Mouse (Mus musculus): ENCODE measurements at regions not wholly inside any gene's neighbourhood (a gene's known extent, or its start where the extent isn't known, plus 50 kb on each side); places are given as distances from the start of the nearest gene placed in this dataset.
A peak's percentile ranks its signal among the peaks of the same experiment; 100 is the strongest.

DNA sequence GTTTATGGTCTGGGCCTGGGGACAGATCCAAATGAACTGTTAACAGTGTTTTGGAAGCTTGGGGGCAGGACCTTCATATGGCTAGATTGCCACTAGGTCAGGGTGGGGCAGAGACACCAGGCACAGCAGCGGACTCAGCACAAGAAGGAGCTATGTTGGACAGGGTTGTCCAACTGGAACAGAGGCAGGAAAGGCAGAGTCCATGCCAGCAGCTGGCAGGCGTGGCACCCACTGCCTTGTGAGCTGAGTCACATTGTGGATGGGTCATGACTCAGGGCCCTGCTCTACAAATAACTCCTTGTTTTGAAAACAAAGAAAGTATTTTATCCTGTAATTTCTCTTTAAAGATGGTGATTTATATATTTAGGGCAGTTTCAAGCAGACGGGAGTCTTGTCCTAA is 115.6 kb upstream of the Aldh1b1 start:
- no peaks in the 10 kb centered on the region for H3K27me3 ChIP-seq (ENCODE audit: control insufficient read depth, insufficient read depth, low read length, poor library complexity, severe bottlenecking)
- DNase-seq (ENCODE audit: low read depth, low spot score), result no peak

DNA sequence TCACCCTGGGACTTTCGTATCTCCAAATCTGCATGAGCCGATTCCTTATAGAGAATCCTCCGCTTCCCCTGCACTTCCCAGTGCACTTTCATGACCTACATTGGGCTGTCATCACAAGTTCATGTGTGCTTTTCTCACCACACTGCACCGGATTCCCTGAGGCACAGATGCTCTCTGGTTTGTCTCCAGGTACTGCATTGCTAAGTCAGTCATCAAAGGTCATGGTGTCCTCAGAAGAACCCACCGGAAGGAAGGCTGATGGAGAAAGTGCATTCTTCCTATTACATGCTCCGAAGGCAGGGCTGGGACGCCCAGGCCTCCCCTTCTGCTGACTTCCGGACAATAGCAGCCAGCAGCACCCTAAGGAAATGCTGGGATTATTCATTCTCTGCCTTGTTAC is 116.1 kb upstream of the Aldh1b1 start:
- H3K36me3 ChIP-seq (ENCODE audit: control insufficient read depth, insufficient read depth, low read length, poor library complexity, severe bottlenecking), result no peaks in the 10 kb centered on the region
- no peaks in the 10 kb centered on the region for H3K27me3 ChIP-seq (ENCODE audit: control insufficient read depth, insufficient read depth, low read length, poor library complexity, severe bottlenecking)
- DNase-seq (ENCODE audit: low read depth, low spot score), result no peak

More for the DNA sequence above, 115.6 kb upstream of the Aldh1b1 start:
- H3K36me3 ChIP-seq (ENCODE audit: control insufficient read depth, insufficient read depth, low read length, poor library complexity, severe bottlenecking), result no peaks in the 10 kb centered on the region

DNA sequence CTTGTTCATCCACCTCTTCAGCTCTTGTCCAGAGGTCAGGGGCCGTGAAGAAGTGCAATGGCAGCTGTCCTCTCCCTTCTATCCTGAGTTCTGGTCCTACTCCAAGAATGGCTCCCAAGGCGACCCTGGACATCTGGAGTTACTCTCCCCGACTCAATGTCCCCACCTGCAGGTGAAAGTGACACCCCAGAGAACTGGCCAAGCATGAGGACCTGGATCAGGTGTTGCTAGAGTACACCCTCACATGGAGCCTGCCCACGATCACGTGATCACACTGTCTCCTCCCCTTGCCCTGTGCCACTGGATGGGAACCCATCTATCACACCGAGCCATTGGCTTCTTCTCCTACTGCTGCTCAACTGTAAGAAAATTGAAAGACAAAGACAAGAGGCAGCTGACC is 122.7 kb upstream of the Aldh1b1 start:
- no peak for DNase-seq (ENCODE audit: low read depth, low spot score)
- H3K36me3 ChIP-seq (ENCODE audit: control insufficient read depth, insufficient read depth, low read length, poor library complexity, severe bottlenecking), result no peaks in the 10 kb centered on the region
- no peaks in the 10 kb centered on the region for H3K27me3 ChIP-seq (ENCODE audit: control insufficient read depth, insufficient read depth, low read length, poor library complexity, severe bottlenecking)

DNA sequence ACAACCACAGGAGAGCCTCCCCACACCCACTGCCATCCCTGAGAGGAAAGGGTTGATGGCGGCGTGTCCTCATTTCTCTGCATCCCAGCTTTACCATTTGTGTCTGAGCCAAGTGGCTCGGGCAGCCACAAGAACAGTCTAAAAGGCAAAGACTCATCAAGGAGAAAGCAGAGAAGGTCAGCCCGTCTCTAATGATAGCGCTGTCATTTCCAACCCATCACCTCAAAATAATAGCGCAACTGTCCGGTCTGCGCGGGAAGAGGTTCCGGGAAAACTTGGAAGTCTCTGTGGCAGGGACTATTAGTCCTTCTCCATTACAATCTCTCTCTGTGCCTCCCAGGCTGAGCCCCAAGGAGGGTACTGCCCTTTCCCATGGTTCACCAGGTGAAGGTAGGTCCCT is 124.5 kb upstream of the Aldh1b1 start:
- no peaks in the 10 kb centered on the region for H3K27me3 ChIP-seq (ENCODE audit: control insufficient read depth, insufficient read depth, low read length, poor library complexity, severe bottlenecking)
- H3K36me3 ChIP-seq (ENCODE audit: control insufficient read depth, insufficient read depth, low read length, poor library complexity, severe bottlenecking), result no peaks in the 10 kb centered on the region
- DNase-seq (ENCODE audit: low read depth, low spot score), result no peak

DNA sequence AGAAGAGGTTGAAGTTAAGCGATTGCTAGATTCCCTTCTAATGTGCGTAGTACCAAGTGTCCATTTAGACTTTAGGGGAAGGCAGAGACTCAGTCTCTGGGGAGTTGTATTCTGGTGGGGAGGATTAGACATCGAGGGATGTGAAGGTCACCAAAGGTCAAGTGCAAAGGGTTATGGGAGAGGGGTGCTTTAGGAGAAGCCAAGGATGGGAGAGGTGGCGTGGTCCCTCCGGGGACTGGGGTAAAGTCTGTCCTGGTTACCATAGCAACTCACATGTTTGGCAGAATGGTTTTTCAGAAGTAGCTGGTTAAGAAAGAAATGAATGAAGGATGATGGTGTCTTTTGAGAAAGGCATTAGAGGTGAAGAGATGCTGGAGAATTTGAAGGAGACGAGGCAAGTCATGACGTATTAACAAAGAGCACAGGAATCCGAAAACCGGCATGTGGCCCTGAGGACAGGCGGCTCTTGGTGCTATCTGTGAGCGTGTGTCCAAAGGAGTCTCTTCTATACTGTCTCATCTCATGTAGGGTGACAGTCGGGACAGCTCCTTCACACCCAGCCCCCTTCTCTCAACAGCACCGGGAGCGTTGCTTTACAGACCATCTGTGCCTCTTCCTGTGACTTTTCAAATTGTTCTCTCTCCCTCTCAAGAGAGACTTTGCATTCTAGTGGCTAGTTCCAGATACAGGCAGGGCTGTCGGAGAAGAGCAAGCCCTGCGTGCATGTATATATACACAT is 125.6 kb upstream of the Aldh1b1 start:
- Histone ChIP-seq H3K27me3 (ENCODE audit: control insufficient read depth, insufficient read depth, low read length, poor library complexity, severe bottlenecking) (no peaks in the 10 kb centered on the region), H3K36me3 (ENCODE audit: control insufficient read depth, insufficient read depth, low read length, poor library complexity, severe bottlenecking) (no peaks in the 10 kb centered on the region)
- no peak for DNase-seq (ENCODE audit: low read depth, low spot score)

DNA sequence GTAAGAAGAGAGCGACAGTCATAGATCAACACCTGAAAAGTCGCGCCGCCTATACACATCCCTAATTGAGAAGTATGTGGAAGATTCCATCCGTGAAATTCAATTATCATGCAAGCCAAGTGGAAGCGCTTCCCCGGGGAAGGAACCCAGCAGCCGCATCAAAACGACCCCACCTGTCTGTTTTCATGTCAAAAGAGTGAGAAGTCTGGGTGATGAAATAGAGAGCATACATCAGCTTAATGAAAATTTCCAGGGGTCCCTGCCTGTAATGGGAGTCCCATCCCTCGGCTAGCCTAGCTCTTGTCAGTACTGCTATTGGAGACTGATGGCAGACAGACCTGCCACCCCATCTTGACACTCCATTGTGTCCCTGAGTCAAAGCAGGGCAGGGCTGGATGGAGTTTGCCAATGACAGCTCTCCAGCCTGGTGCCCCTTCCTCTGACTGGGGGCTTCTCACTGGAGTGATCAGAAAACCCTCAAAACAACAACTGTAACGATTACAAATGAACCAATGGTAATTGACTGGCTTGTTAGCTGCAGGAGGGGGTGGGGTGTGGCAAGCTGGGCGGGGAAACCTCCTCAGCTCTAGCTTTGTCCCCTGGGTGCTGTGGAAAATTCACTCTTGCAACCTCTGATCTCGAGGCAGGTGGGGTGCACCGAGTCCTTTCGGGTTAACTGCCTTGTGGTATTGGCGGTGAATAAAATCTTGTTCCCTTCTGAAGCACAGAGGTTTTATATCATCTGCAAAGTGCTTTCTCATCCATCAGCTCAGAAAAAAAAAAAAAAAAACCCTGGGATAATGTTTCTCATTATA is 126.4 kb upstream of the Aldh1b1 start:
- Histone ChIP-seq H3K36me3 (ENCODE audit: control insufficient read depth, insufficient read depth, low read length, poor library complexity, severe bottlenecking) (no peaks in the 10 kb centered on the region), H3K27me3 (ENCODE audit: control insufficient read depth, insufficient read depth, low read length, poor library complexity, severe bottlenecking) (no peaks in the 10 kb centered on the region)
- no peak for DNase-seq (ENCODE audit: low read depth, low spot score)

DNA sequence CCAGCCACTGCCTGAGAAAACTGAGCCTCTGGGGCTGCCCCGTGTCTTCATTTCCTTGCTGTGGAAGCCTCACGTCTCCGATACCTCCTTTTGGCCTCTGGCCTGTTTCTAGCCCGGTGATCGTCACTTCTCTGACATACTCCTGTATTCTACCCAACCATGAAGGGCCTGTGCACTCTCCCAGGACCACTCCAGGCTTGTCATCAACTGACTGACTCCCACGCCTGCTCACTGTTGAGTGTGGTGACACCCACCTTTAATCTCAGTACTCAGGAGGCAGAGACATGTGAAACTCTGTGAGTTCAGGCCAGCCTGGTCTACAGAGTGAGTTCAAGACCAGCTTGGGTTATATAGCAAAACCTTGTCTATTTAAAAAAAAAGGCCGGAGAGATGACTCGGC is 132.1 kb upstream of the Shb start:
- no peak for DNase-seq (ENCODE audit: low read depth, low spot score)
- Histone ChIP-seq H3K27me3 (ENCODE audit: control insufficient read depth, insufficient read depth, low read length, poor library complexity, severe bottlenecking) (no peaks in the 10 kb centered on the region), H3K36me3 (ENCODE audit: control insufficient read depth, insufficient read depth, low read length, poor library complexity, severe bottlenecking) (no peaks in the 10 kb centered on the region)

DNA sequence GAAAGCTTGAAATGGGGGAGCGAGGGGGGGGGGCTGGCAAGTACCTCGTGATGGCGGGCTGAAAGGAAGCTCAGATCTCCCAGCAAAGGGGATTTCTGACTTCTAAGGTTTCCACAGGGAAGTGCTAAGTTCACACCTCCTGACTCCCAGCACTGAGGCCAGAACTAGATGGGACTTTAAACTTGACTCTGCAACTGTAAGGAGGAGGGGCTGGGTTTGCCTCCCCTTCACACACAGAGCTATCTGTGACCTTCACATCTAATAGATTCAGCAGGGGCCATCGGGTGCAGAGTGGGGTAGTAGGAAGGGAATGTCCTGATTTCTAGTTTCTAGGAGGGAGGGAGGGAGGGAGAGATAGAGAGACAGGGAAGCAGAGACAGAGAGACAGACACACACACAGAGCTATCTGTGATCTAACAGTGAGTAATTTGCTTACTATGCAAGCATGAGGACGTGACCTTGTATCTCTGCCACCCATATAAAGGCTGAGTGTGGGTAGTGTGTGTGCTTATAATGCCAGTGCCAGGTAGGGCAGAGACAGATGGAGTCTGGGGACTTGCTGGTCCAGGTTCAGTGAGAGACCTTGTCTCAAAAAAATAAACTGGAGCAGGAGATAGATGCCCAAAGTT is 125.2 kb upstream of the Shb start:
- H3K27me3 ChIP-seq (ENCODE audit: control insufficient read depth, insufficient read depth, low read length, poor library complexity, severe bottlenecking), result no peaks in the 10 kb centered on the region; the same call in 1 of the 2 replicates
- no peaks in the 10 kb centered on the region for H3K36me3 ChIP-seq (ENCODE audit: control insufficient read depth, insufficient read depth, low read length, poor library complexity, severe bottlenecking)
- no peak for DNase-seq (ENCODE audit: low read depth, low spot score)

DNA sequence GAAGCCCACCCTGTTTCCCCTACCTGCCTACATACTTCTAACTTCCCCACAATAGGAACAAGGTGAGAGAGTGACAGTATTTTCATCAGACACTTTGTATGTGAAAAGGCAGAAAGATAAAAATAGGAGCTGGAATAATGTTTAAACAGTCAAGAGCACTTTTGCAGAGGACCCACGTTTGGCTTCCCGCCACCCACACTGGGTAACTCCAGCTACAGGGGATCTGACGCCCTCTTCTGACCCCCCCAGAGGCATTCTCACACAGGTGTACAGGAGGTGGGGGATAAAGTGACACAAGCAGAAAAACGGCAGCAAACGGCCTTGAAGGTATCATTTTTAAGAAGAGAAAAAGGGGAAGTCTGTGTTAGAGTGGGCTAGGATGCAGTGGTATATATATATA is 123.5 kb upstream of the Shb start:
- Histone ChIP-seq H3K36me3 (ENCODE audit: control insufficient read depth, insufficient read depth, low read length, poor library complexity, severe bottlenecking) (no peaks in the 10 kb centered on the region), H3K27me3 (ENCODE audit: control insufficient read depth, insufficient read depth, low read length, poor library complexity, severe bottlenecking) (no peaks in the 10 kb centered on the region; the same call in 1 of the 2 replicates)
- DNase-seq (ENCODE audit: low read depth, low spot score), result no peak

DNA sequence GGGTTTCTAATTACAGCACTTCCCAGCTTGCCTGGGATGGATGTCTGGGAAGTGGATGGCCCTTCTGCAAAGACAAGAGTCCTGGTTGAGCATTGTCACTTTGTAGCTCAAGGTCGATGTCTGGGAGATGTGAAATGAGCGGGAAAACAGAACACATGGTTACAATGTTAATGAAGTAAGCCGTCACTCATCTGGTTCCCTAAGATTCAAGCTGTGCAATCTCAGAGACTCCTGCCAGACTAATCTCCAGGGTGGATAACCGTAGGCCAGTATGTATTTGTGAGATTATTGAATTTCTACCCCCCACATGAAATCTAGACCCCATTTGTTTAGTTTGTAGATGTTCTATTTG is 122.5 kb upstream of the Shb start:
- no peak for DNase-seq (ENCODE audit: low read depth, low spot score)
- Histone ChIP-seq H3K27me3 (ENCODE audit: control insufficient read depth, insufficient read depth, low read length, poor library complexity, severe bottlenecking) (no peaks in the 10 kb centered on the region; the same call in 1 of the 2 replicates), H3K36me3 (ENCODE audit: control insufficient read depth, insufficient read depth, low read length, poor library complexity, severe bottlenecking) (no peaks in the 10 kb centered on the region)

DNA sequence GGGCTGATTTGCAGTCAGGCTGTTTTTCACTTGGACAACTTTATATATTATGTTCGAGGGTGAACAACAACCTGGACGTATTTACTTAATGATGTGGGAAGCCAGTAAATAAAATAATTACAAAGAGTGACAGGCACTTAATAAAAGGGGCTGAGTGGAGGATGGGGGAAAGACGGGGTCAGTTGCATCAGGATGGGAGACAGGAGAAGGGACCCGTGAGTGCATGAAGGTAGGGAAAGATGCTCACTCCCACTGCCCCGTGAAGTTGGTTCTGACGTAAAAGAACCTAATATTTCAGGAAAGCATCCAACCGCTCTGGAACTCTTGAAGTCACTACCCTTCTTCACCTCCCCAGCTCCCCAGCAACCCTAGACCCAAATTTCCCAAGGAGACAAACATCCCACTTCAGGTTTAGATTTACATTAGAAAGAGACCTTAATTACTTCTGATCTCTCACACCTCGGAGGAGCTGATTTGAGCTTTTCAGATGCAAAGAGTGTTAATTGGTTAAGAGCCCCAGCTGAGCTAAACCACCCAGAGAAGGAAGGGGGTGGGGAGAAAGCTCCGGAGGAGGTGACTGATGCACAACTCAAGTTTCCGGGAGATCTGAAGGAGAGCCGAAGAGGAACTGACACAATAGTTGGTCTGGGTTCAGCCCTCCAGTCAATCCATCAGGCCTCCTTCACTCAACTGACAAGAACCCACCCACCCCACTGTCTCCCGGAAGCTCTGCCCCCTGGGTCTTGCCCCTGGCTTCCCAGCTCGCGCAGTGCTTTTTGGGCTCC is 121.9 kb upstream of the Shb start:
- Histone ChIP-seq H3K27me3 (ENCODE audit: control insufficient read depth, insufficient read depth, low read length, poor library complexity, severe bottlenecking) (no peaks in the 10 kb centered on the region; the same call in 1 of the 2 replicates), H3K36me3 (ENCODE audit: control insufficient read depth, insufficient read depth, low read length, poor library complexity, severe bottlenecking) (no peaks in the 10 kb centered on the region)
- DNase-seq (ENCODE audit: low read depth, low spot score), result peak; percentile 5

DNA sequence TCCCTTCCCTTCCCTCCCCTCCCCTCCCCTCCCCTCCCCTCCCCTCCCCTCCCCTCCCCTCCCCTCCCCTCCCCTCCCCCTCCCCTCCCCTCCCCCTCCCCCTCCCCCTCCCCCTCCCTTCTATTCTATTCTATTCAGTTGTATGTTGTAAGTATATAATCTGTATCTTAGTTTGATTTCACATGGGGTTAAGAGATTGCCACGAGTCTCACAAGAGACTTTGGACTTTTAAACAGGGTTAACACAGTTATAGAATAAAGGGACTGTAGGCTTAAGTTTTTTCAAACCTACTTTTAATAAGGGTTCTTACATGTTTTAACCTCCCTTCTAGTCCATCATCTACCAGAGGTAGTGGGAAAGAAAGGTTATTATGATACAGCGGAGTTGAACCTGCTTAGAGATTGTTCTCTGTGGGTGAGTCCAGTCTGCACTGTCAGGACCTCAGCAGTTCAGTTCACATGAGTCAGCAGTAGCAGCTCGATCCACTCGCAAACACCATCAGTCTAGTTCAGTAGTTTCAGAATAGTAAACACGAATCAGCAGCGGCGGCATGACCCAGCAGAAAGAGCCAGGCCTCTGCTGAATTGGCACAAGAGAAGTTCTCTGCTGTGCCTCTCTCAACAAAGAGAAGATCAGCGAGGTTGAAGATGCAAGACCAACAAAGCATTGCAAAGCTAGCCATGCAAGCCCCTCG is 116.8 kb upstream of the Shb start:
- DNase-seq (ENCODE audit: low read depth, low spot score), result no peak

DNA sequence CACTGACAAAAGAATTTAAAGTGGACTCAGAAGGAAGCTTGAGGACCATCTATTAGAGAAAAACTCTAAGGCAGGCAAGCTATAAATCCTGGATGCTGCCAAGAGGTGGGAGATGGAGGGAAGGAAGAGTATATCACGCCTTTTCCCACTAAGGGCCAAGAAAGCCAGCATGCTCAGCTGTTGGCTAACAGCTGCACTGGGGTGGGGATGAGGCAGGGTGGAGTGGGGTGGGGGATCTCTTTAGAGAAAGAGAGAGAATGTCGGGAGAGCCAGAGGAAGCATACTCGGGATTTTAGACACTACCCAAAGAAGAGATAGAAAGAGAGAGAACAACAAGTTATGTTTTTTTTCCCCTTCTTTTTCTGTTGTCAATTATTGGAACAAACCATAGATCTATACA is 115.2 kb upstream of the Shb start:
- no peaks in the 10 kb centered on the region; the same call in 1 of the 2 replicates for H3K27me3 ChIP-seq (ENCODE audit: control insufficient read depth, insufficient read depth, low read length, poor library complexity, severe bottlenecking)
- H3K36me3 ChIP-seq (ENCODE audit: control insufficient read depth, insufficient read depth, low read length, poor library complexity, severe bottlenecking), result no peaks in the 10 kb centered on the region

More for the DNA sequence above, 116.8 kb upstream of the Shb start:
- no peaks in the 10 kb centered on the region; the same call in 1 of the 2 replicates for H3K27me3 ChIP-seq (ENCODE audit: control insufficient read depth, insufficient read depth, low read length, poor library complexity, severe bottlenecking)
- no peaks in the 10 kb centered on the region for H3K36me3 ChIP-seq (ENCODE audit: control insufficient read depth, insufficient read depth, low read length, poor library complexity, severe bottlenecking)

DNA sequence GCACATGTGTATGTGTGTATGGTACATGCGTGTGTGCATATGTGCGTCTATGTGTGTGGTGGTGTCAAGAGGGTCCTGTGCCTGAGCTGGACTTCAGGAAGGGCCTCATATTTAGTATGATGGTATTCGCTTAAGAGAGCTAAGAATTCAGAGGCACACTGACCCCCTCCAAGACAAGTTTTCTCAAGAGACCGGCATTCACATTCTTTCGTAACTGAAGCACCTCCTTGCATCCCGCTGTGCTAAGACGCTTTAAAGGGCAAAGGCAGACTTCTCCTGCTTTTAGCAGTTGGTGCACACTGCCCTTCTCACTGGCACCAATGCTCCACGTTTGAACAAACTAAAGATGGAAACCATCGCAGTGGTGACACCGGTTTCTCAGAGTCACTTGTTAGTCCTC is 110.3 kb upstream of the Shb start:
- no peaks in the 10 kb centered on the region for H3K27me3 ChIP-seq (ENCODE audit: control insufficient read depth, insufficient read depth, low read length, poor library complexity, severe bottlenecking)
- no peaks in the 10 kb centered on the region for H3K36me3 ChIP-seq (ENCODE audit: control insufficient read depth, insufficient read depth, low read length, poor library complexity, severe bottlenecking)
- DNase-seq (ENCODE audit: low read depth, low spot score), result no peak

More for the DNA sequence above, 115.2 kb upstream of the Shb start:
- DNase-seq (ENCODE audit: low read depth, low spot score), result no peak
